Mouse (Mus musculus): ENCODE data around the gene Pvr. TPM values are rescaled to one million over a fixed set of nuclear protein-coding genes. Genes with fewer than 3 reads are reported as not detected.

The Pvr gene
- polyA plus RNA-seq, 1 experiment: 10.9 TPM

GRCm38 (mm10) chr7:19889881-19890280 is 31.1 kb downstream of the Pvr start:
- no peak overlapping the region for H3K4me3 ChIP-seq (ENCODE audit: insufficient read depth, low read depth, low read length)
- TF ChIP-seq POLR2A (IDR thresholded peaks at IDR 0.05; ENCODE audit: low read depth, low read length): no peak
- peak; percentile 75 for TF ChIP-seq CTCF (conservative IDR thresholded peaks at IDR 0.05; ENCODE audit: insufficient read depth, insufficient read length, low read depth, low read length)
- H3K27me3 ChIP-seq (replicated peaks; ENCODE audit: control insufficient read depth, insufficient read depth, low read length): no peaks in the 10 kb centered on the region
- H3K36me3 ChIP-seq (ENCODE audit: control insufficient read depth, insufficient read depth, low read length): no peaks in the 10 kb centered on the region
- H3K4me1 ChIP-seq (ENCODE audit: control insufficient read depth, insufficient read depth, low read length): no peaks in the 10 kb centered on the region
- H3K27ac ChIP-seq (ENCODE audit: insufficient read depth, low read depth, low read length): no peak overlapping the region
- DNase-seq: peak; percentile 61
- WGBS: 59% methylated on average over 8 of the region's 8 CpGs

- no peak within 1 kb of the TSS for H3K27ac ChIP-seq (ENCODE audit: insufficient read depth, low read depth, low read length)
- 54% methylated on average over 7 of the region's 7 CpGs for WGBS
- H3K4me3 ChIP-seq (ENCODE audit: insufficient read depth, low read depth, low read length): no peak within 1 kb of the TSS
- no peak for DNase-seq
- H3K4me1 ChIP-seq (ENCODE audit: control insufficient read depth, insufficient read depth, low read length): no peaks in the 10 kb centered on the region
- TF ChIP-seq POLR2A (IDR thresholded peaks at IDR 0.05; ENCODE audit: low read depth, low read length): no peak
- no peak for TF ChIP-seq CTCF (conservative IDR thresholded peaks at IDR 0.05; ENCODE audit: insufficient read depth, insufficient read length, low read depth, low read length)
- no peaks in the 10 kb centered on the region for H3K27me3 ChIP-seq (replicated peaks; ENCODE audit: control insufficient read depth, insufficient read depth, low read length)
- H3K36me3 ChIP-seq (ENCODE audit: control insufficient read depth, insufficient read depth, low read length): no peaks in the 10 kb centered on the region
These were observed 33.1 kb downstream of the Pvr start, which contains the start of gene Ceacam19 for GRCm38 (mm10) chr7:19887849-19888248. Ceacam19 (minus strand) TSS chr7:19887965.

GRCm38 (mm10) chr7:19880754-19881153 is 40.2 kb downstream of the Pvr start:
- H3K27ac ChIP-seq (ENCODE audit: insufficient read depth, low read depth, low read length): no peak overlapping the region
- H3K36me3 ChIP-seq (ENCODE audit: control insufficient read depth, insufficient read depth, low read length): no peaks in the 10 kb centered on the region
- no peaks in the 10 kb centered on the region for H3K27me3 ChIP-seq (replicated peaks; ENCODE audit: control insufficient read depth, insufficient read depth, low read length)
- 78% methylated on average over 8 of the region's 8 CpGs for WGBS
- H3K4me3 ChIP-seq (ENCODE audit: insufficient read depth, low read depth, low read length): no peak overlapping the region
- TF ChIP-seq POLR2A (IDR thresholded peaks at IDR 0.05; ENCODE audit: low read depth, low read length) (no peak), CTCF (conservative IDR thresholded peaks at IDR 0.05; ENCODE audit: insufficient read depth, insufficient read length, low read depth, low read length) (no peak)
- no peak for DNase-seq
- H3K4me1 ChIP-seq (ENCODE audit: control insufficient read depth, insufficient read depth, low read length): peaks cover 6% of the 10 kb centered on the region; the same call in 1 of the 2 replicates

DNA sequence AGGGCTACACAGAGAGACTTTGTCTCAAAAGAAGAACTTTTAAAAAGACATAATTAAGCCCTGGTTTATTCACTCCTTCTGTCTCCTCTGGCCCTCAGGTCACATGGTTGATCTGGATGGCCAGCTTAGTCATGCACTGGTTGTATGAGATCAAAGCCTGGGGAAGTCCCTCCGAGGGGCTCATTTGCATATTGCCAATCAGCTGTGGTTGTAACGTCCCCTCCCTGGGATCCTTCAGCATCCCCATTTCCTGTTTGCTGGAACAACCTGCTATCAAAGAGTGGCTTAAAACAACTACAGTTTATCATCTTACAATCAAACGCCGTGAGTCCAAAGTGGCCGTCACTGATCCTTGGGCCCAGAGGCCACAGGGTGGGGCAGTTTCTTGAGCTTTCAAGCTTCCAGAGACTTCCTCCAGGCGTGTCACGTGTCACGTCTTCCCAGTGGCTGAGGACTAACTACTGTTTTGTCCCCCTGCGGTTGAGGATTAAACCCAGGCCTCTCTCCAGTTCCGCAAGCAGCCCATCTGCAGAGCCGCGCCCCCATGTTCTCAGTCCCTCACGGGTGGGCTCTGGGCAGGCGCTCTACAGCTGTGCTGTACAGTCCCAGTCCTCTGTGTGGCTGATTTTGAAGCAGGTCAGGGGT is 44.1 kb downstream of the Pvr start:
- peaks cover 6% of the 10 kb centered on the region; the same call in 1 of the 2 replicates for H3K4me1 ChIP-seq (ENCODE audit: control insufficient read depth, insufficient read depth, low read length)
- H3K4me3 ChIP-seq (ENCODE audit: insufficient read depth, low read depth, low read length): no peak overlapping the region
- no peak for TF ChIP-seq POLR2A (IDR thresholded peaks at IDR 0.05; ENCODE audit: low read depth, low read length)
- no peak for DNase-seq
- no peak overlapping the region for H3K27ac ChIP-seq (ENCODE audit: insufficient read depth, low read depth, low read length)
- H3K36me3 ChIP-seq (ENCODE audit: control insufficient read depth, insufficient read depth, low read length): no peaks in the 10 kb centered on the region
- 33% methylated on average over 14 of the region's 14 CpGs for WGBS
- H3K27me3 ChIP-seq (replicated peaks; ENCODE audit: control insufficient read depth, insufficient read depth, low read length): no peaks in the 10 kb centered on the region

DNA sequence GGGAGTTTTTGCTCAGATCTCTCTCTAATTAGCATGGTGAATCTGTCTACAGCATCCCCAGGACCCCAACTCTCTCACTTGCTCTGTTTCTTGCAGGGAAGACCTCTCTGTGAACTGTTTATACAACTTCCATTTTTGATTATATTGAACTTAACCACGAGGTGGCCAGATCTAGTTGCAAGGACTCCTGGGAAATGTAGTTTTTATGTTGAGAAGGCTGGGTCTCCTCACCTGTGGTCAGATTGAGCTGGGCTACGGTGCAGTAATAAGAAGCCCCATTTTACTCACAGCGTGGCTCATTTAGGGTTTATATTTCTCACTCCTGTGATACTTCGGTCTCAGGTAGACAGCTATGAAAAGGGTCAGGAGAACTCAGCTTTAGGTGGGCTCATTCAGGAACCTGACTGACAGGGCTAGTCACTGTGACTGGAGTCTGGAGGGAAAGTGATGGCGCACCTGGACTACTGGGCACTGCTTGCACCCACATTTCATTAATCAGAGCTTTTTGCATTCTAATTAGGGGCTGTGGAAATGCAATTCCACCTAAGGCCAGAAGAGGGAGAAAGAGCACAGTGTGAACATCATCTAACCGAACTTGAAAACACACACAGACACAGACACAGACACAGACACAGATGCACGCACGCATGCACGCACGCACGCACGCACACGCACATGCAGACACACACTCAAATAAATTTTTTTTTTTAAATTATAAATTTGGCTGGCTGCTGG is 44.8 kb downstream of the Pvr start:
- no peaks in the 10 kb centered on the region for H3K36me3 ChIP-seq (ENCODE audit: control insufficient read depth, insufficient read depth, low read length)
- H3K4me3 ChIP-seq (ENCODE audit: insufficient read depth, low read depth, low read length): no peak overlapping the region
- no peak overlapping the region for H3K27ac ChIP-seq (ENCODE audit: insufficient read depth, low read depth, low read length)
- TF ChIP-seq CTCF (conservative IDR thresholded peaks at IDR 0.05; ENCODE audit: insufficient read depth, insufficient read length, low read depth, low read length) (peak; percentile 56), POLR2A (IDR thresholded peaks at IDR 0.05; ENCODE audit: low read depth, low read length) (no peak)
- WGBS: 35% methylated on average over 13 of the region's 13 CpGs
- peak; percentile 71 for DNase-seq
- H3K4me1 ChIP-seq (ENCODE audit: control insufficient read depth, insufficient read depth, low read length): peaks cover 6% of the 10 kb centered on the region; the same call in 1 of the 2 replicates
- no peaks in the 10 kb centered on the region for H3K27me3 ChIP-seq (replicated peaks; ENCODE audit: control insufficient read depth, insufficient read depth, low read length)

- H3K36me3 ChIP-seq (ENCODE audit: control insufficient read depth, insufficient read depth, low read length): no peaks in the 10 kb centered on the region
- peak overlapping the region; percentile 12; the same call in 1 of the 2 replicates for H3K27ac ChIP-seq (ENCODE audit: insufficient read depth, low read depth, low read length)
- H3K4me1 ChIP-seq (ENCODE audit: control insufficient read depth, insufficient read depth, low read length): peaks cover 6% of the 10 kb centered on the region; the same call in 1 of the 2 replicates
- no peak overlapping the region for H3K4me3 ChIP-seq (ENCODE audit: insufficient read depth, low read depth, low read length)
- TF ChIP-seq POLR2A (IDR thresholded peaks at IDR 0.05; ENCODE audit: low read depth, low read length) (no peak), CTCF (conservative IDR thresholded peaks at IDR 0.05; ENCODE audit: insufficient read depth, insufficient read length, low read depth, low read length) (peak; percentile 84)
- DNase-seq: peak; percentile 56
- no peaks in the 10 kb centered on the region for H3K27me3 ChIP-seq (replicated peaks; ENCODE audit: control insufficient read depth, insufficient read depth, low read length)
- WGBS: 45% methylated on average over 5 of the region's 5 CpGs
These were observed 48.9 kb downstream of the Pvr start for GRCm38 (mm10) chr7:19871943-19872601.

Measured in kidney, adult 2 months (tissue).